Mouse (Mus musculus) bone marrow macrophage, adult 2 months (primary cell): ENCODE measurements around the gene Reln.

ENCODE experiments used
- CTCF ChIP-seq: IDR thresholded peaks from 2 replicates; pipeline ENCODE4 v1.5.1; 2012; ENCODE audit warnings: low read depth, mild to moderate bottlenecking, low read length, moderate library complexity
- POLR2A ChIP-seq: IDR thresholded peaks from 2 replicates; pipeline ENCODE4 v1.6.1; 2012; ENCODE audit warnings: mild to moderate bottlenecking, low read depth, low read length, borderline replicate concordance

GRCm38 (mm10) chr5:22031653-22032052 is 312.8 kb downstream of the Reln start:
- TF ChIP-seq CTCF (no peak), POLR2A (no peak)
